Mouse (Mus musculus) CH12.LX (cell line): ENCODE results near the gene Ccdc183. TPM values are rescaled to one million over a fixed set of nuclear protein-coding genes. Genes with fewer than 3 reads are reported as not detected.

Source experiments
- DNase-seq: peaks from one replicate; pipeline ENCODE4 v3.0.0-alpha.2; 2013; ENCODE audit errors: extremely low read depth
- H3K27ac ChIP-seq: 2 replicates; pipeline ENCODE4 v1.5.1; 2012; ENCODE audit warnings: low read depth, mild to moderate bottlenecking, control low read depth, moderate library complexity; ENCODE audit not compliant: insufficient read depth
- H3K27me3 ChIP-seq: replicated peaks from 2 replicates; pipeline ENCODE3; 2012; ENCODE audit warnings: inconsistent platforms
- H3K36me3 ChIP-seq, 2 experiments: replicated peaks in 1 of 2; 2 replicates each; pipeline versions ENCODE3 to v1.6.1; 2012; ENCODE audit warnings: inconsistent platforms in 1 of 2, low read length in 1 of 2, mild to moderate bottlenecking in 1 of 2, mixed read lengths in 1 of 2, moderate library complexity in 1 of 2; ENCODE audit not compliant: control insufficient read depth in 1 of 2, insufficient read depth in 1 of 2
- H3K4me1 ChIP-seq, 2 experiments: 2 replicates each; pipeline ENCODE4 v1.6.1; 2012; ENCODE audit warnings: inconsistent platforms in 1 of 2, moderate library complexity in 1 of 2; ENCODE audit not compliant: insufficient read depth in 2 of 2, control insufficient read depth in 1 of 2
- H3K4me2 ChIP-seq: 2 replicates; pipeline ENCODE4 v1.6.1; 2012; ENCODE audit warnings: low read depth, mild to moderate bottlenecking, control low read depth; ENCODE audit not compliant: poor library complexity, insufficient read depth, severe bottlenecking
- H3K4me3 ChIP-seq, 3 experiments: fragments of 150-350 bp in 1 of 3; sonication (generic) in 1 of 3; replicated peaks in 1 of 3; 2 replicates each; pipeline versions ENCODE3 to v1.5.1; 2011 to 2012; ENCODE audit warnings: low read depth in 2 of 3, low read length in 2 of 3, mild to moderate bottlenecking in 2 of 3, moderate library complexity in 2 of 3, control low read depth in 1 of 3, improper control_type of control experiment in 1 of 3, inconsistent platforms in 1 of 3, mixed read lengths in 1 of 3; ENCODE audit not compliant: poor library complexity in 1 of 3
- H3K79me2 ChIP-seq: replicated peaks from 2 replicates; pipeline ENCODE4 v1.6.1; 2012; ENCODE audit warnings: mild to moderate bottlenecking, moderate library complexity; ENCODE audit not compliant: control insufficient read depth, poor library complexity, insufficient read depth, severe bottlenecking; ENCODE audit errors: extremely low read depth
- H3K9ac ChIP-seq: 2 replicates; pipeline ENCODE4 v1.6.1; 2012; ENCODE audit warnings: low read depth, mild to moderate bottlenecking, control low read depth, moderate library complexity; ENCODE audit not compliant: insufficient read depth
- H3K9me3 ChIP-seq: replicated peaks from 2 replicates; pipeline ENCODE3; 2012; ENCODE audit warnings: low read length, inconsistent platforms, mixed read lengths
- CHD2 ChIP-seq: IDR thresholded peaks from 2 replicates; pipeline ENCODE4 v1.6.1; 2011; ENCODE audit warnings: low read length, improper control_type of control experiment
- CTCF ChIP-seq, 2 experiments: IDR thresholded peaks in 1 of 2; conservative IDR thresholded peaks in 1 of 2; 2 replicates each; pipeline ENCODE4 v1.5.1; 2011 to 2012; ENCODE audit warnings: low read depth in 2 of 2, low read length in 2 of 2, improper control_type of control experiment in 1 of 2, inconsistent platforms in 1 of 2, mild to moderate bottlenecking in 1 of 2, moderate library complexity in 1 of 2
- E2F4 ChIP-seq: IDR thresholded peaks from 2 replicates; pipeline ENCODE4 v1.6.1; 2011; ENCODE audit warnings: low read depth, low read length, improper control_type of control experiment; ENCODE audit not compliant: insufficient replicate concordance
- ELF1 ChIP-seq: IDR thresholded peaks from 2 replicates; pipeline ENCODE4 v1.6.1; 2014; ENCODE audit warnings: low read depth, mild to moderate bottlenecking, inconsistent platforms, low read length, improper control_type of control experiment
- EP300 ChIP-seq: IDR thresholded peaks from 2 replicates; pipeline ENCODE4 v1.6.1; 2011; ENCODE audit warnings: low read length, improper control_type of control experiment
- GABPA ChIP-seq: IDR thresholded peaks from 2 replicates; pipeline ENCODE4 v1.6.1; 2012; ENCODE audit warnings: low read depth, low read length, improper control_type of control experiment, inconsistent platforms; ENCODE audit not compliant: insufficient replicate concordance
- IRF4 ChIP-seq: IDR thresholded peaks from 2 replicates; pipeline ENCODE4 v1.6.1; 2014; ENCODE audit warnings: low read depth, mild to moderate bottlenecking, inconsistent platforms, low read length, improper control_type of control experiment
- JUN ChIP-seq: IDR thresholded peaks from 2 replicates; pipeline ENCODE4 v1.6.1; 2011; ENCODE audit warnings: low read depth, mild to moderate bottlenecking, low read length, improper control_type of control experiment, moderate library complexity; ENCODE audit not compliant: insufficient read depth
- JUND ChIP-seq: conservative IDR thresholded peaks from 2 replicates; pipeline ENCODE4 v1.6.1; 2011; ENCODE audit warnings: low read depth, low read length, improper control_type of control experiment
- MEF2A ChIP-seq: IDR thresholded peaks from 2 replicates; pipeline ENCODE4 v1.6.1; 2014; ENCODE audit warnings: low read depth, mild to moderate bottlenecking, inconsistent platforms, low read length, improper control_type of control experiment, borderline replicate concordance
- MXI1 ChIP-seq: IDR thresholded peaks from 2 replicates; pipeline ENCODE4 v1.6.1; 2011; ENCODE audit warnings: mild to moderate bottlenecking, low read depth, low read length, improper control_type of control experiment
- POLR2A ChIP-seq: IDR thresholded peaks from 2 replicates; pipeline ENCODE4 v1.6.1; 2011; ENCODE audit warnings: low read depth, mild to moderate bottlenecking, improper control_type of control experiment, low read length
- POLR2AphosphoS2 ChIP-seq: IDR thresholded peaks from 2 replicates; pipeline ENCODE4 v1.6.1; 2011; ENCODE audit warnings: low read depth, low read length, improper control_type of control experiment
- RAD21 ChIP-seq: IDR thresholded peaks from 2 replicates; pipeline ENCODE4 v1.6.1; 2011; ENCODE audit warnings: low read depth, mild to moderate bottlenecking, low read length, improper control_type of control experiment, moderate library complexity
- UBTF ChIP-seq: IDR thresholded peaks from 2 replicates; pipeline ENCODE4 v1.6.1; 2012; ENCODE audit warnings: low read depth, mild to moderate bottlenecking, inconsistent platforms, low read length, improper control_type of control experiment, moderate library complexity
- ZC3H11A ChIP-seq: IDR thresholded peaks from 2 replicates; pipeline ENCODE4 v1.6.1; 2012; ENCODE audit warnings: low read depth, mild to moderate bottlenecking, inconsistent platforms, low read length, improper control_type of control experiment
- ZKSCAN1 ChIP-seq: IDR thresholded peaks from 2 replicates; pipeline ENCODE4 v1.6.1; 2012; ENCODE audit warnings: low read depth, inconsistent platforms, low read length, improper control_type of control experiment, borderline replicate concordance
- dilution Hi-C: fragments of 300-500 bp; cut with MboI; formaldehyde crosslinking; loops from 2 replicates; pipeline ENCODE4 v1.14.3; 2020; ENCODE audit warnings: low sequenced_read_pairs; ENCODE audit not compliant: extremely low pct_unique_long_range_greater_than_20kb, extremely low pct_ligation_motif_present
- in situ Hi-C: fragments of 300-500 bp; cut with MboI; formaldehyde crosslinking; loops from 3 replicates; pipeline ENCODE4 v1.14.3; 2019; ENCODE audit warnings: low sequenced_read_pairs, low pct_ligation_motif_present, low pct_unique_long_range_greater_than_20kb, mixed read lengths
- polyA plus RNA-seq: library from polyadenylated mRNA; unstranded; fragments of >175 nt; gene quantifications from 2 replicates; pipeline ENCODE4 v1.2.1, GENCODE M21; 2012; ENCODE audit warnings: low read depth; ENCODE audit not compliant: insufficient read length
- total RNA-seq, 2 experiments: library from RNA; depleted of rRNA; stranded (reverse); fragments of 300-350 nt in 1 of 2; fragments of >200 nt in 1 of 2; gene quantifications; 2 replicates each; pipeline ENCODE4 v1.2.3; 2012 to 2014

Ccdc183 gene
- total and polyA plus RNA-seq, 3 experiments = 0.13 TPM; not detected in 2

DNA sequence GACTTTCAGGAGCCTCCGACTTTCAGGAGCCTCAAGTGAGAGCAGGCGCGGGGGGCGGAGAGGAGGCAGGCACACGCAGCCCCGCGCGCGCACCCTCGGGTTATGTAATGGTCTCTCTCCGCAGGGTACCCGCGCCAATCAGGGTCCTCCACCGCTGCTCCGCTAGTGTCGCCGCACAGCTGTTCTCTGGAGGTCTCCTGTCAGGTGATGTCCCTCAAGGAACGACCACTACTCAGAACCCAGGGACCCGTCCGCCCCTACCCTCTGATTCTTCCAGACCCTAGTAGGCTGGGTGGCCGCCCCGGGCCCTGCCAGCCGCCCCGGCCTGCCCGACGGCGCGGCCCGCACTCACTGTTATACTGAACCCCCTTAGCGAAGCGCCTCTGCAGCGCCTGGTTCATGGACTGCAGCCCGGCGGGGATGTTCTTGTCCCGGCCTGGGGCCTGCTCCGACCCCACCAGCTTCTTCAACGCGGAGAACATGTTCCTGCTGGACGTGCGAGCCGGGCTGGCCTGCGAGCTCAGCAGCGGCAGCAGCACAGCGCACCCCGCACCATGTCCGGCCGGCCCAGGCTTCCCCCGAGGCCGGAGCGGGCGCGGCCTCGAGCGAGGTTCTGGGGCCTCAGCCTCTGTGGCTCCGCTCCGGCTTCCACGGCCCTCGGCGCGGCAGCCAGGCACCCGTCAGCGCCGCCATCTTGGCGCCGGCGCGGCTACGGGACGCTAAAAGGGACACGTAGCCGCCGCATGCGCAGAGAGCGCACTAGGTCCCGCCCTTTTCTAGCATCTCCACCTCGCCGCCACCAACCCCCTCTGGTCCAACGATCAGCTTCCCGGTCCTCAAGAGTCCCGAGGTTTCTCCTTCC is 9.5 kb downstream of the Ccdc183 start, which contains the start of gene Rabl6 (continued):
- no peak for TF ChIP-seq EP300
- TF ChIP-seq, all 38 proteins: peak for 22

DNA sequence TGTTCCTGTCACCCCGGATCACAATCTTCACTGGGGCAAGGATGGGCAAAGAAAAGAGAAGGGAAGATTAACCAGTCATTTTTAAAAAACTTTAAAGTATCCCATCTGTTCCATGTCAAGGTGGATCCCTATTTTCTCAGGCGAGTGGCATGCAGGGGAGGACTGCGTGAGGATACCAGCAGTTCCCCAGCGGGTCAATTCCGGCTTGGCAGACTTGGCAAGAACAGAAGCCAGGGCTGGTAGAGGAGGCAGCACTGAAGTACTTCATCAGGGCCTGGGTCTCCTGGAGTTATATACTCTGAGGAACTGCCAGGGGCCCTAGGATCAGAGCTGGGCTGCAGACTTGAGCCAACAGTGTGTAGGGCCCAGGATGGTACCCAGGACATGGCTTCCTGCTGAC is 15.0 kb downstream of the Ccdc183 start:
- in situ Hi-C loops (no loop called here), dilution Hi-C loops (no loop called here)
- no peak overlapping the region for H3K27ac ChIP-seq
- TF ChIP-seq RAD21 (no peak), UBTF (no peak), GABPA (no peak), CHD2 (no peak), ZC3H11A (no peak), ELF1 (no peak), POLR2A (no peak), E2F4 (no peak), JUND (no peak)
- no peaks in the 10 kb centered on the region for H3K9me3 ChIP-seq
- peaks cover 3 to 23% of the 10 kb centered on the region in 2 experiments for H3K4me1 ChIP-seq
- no peak overlapping the region for H3K4me2 ChIP-seq
- no peak overlapping the region for H3K4me3 ChIP-seq
- peaks cover 14% of the 10 kb centered on the region for H3K79me2 ChIP-seq
- H3K27me3 ChIP-seq = no peaks in the 10 kb centered on the region
- H3K9ac ChIP-seq = no peak overlapping the region
- peaks cover 54 to 79% of the 10 kb centered on the region in 2 experiments for H3K36me3 ChIP-seq
- DNase-seq = no peak

DNA sequence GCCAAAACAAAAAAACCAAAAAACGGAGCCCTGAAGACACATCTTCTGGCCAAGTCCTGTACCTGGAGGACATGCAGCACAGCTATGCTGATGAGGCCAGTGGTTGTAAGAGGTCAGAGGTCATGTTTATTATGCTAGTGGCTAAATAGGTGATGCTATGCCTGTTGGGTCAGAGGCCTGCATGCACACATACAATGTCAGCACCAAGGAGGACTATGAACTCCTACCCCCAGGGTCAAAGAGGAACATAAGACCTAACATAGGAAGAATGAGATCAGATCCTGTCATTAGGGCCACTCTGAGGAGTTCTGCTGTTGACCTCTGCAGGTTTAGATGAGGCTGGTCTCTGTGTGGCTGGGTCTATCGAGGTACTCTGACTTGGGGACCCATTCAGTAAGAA is 17.4 kb downstream of the Ccdc183 start:
- Histone ChIP-seq H3K9me3 (no peaks in the 10 kb centered on the region), H3K79me2 (0 out of 2 replicates have a peak, but pooled peaks cover 3% of the 10 kb centered on the region), H3K9ac (no peak overlapping the region), H3K27me3 (no peaks in the 10 kb centered on the region), H3K4me1 (peaks cover 2 to 8% of the 10 kb centered on the region in 2 experiments; a peak in 1 of 4 replicates), H3K4me3 (no peak overlapping the region), H3K4me2 (no peak overlapping the region), H3K27ac (no peak overlapping the region), H3K36me3 (peaks cover 74 to 94% of the 10 kb centered on the region in 2 experiments)
- dilution Hi-C loops (no loop called here), in situ Hi-C loops (no loop called here)
- TF ChIP-seq E2F4 (no peak), MXI1 (no peak), UBTF (no peak), ZKSCAN1 (no peak), POLR2AphosphoS2 (no peak), GABPA (no peak), JUN (no peak), CTCF (conservative IDR thresholded peaks at IDR 0.05 in 1 of 2, IDR thresholded peaks at IDR 0.05 in 1 of 2; ENCODE audit: low read depth in 2 of 2, low read length in 2 of 2) (no peak), IRF4 (no peak), MEF2A (no peak), JUND (no peak), RAD21 (no peak), CHD2 (no peak)
- no peak for DNase-seq
